Mouse (Mus musculus) yolk sac, embryonic 10.5 days (tissue): Measurements from ENCODE around the gene Tgfb1i1.

Experiments
- DNase-seq: peaks from one replicate; pipeline ENCODE4 v3.0.0-alpha.2; 2017; ENCODE audit warnings: low spot score

The Tgfb1i1 gene

GRCm38 (mm10) chr7:128244410-128245025, 2.1 kb upstream of the Tgfb1i1 start:
- no peak for DNase-seq

GRCm38 (mm10) chr7:128245547-128245946, 1.1 kb upstream of the Tgfb1i1 start:
- DNase-seq = no peak

GRCm38 (mm10) chr7:128247443-128247842, 831 bp downstream of the Tgfb1i1 start:
- DNase-seq = peak; percentile 73

GRCm38 (mm10) chr7:128248081-128249042, 1.8 kb downstream of the Tgfb1i1 start:
- no peak for DNase-seq

- no peak for DNase-seq
Measured at GRCm38 (mm10) chr7:128249998-128250397, 3.4 kb downstream of the Tgfb1i1 start.

- no peak for DNase-seq
Measured at GRCm38 (mm10) chr7:128251946-128252345, 5.3 kb downstream of the Tgfb1i1 start.

GRCm38 (mm10) chr7:128252609-128253008, 6.0 kb downstream of the Tgfb1i1 start:
- no peak for DNase-seq

- DNase-seq = no peak
Measured at GRCm38 (mm10) chr7:128254978-128255377, 8.4 kb downstream of the Tgfb1i1 start.

GRCm38 (mm10) chr7:128255757-128256156, 9.1 kb downstream of the Tgfb1i1 start:
- no peak for DNase-seq

- no peak for DNase-seq
Measured at GRCm38 (mm10) chr7:128256783-128257334, 10.2 kb downstream of the Tgfb1i1 start.

GRCm38 (mm10) chr7:128265411-128265810, 18.8 kb downstream of the Tgfb1i1 start, which contains the start of gene Slc5a2:
Gene Slc5a2 (plus strand): TSS chr7:128265657.
- no peak for DNase-seq

GRCm38 (mm10) chr7:128266056-128266455, 19.4 kb downstream of the Tgfb1i1 start:
- DNase-seq = no peak

- DNase-seq = no peak
Measured at GRCm38 (mm10) chr7:128267391-128267790, 20.8 kb downstream of the Tgfb1i1 start.

- DNase-seq = no peak
Measured at GRCm38 (mm10) chr7:128267813-128268212, 21.2 kb downstream of the Tgfb1i1 start.

GRCm38 (mm10) chr7:128270431-128270850, 23.8 kb downstream of the Tgfb1i1 start:
- peak; percentile 56 for DNase-seq

- DNase-seq = no peak
Measured at GRCm38 (mm10) chr7:128271496-128271895, 24.9 kb downstream of the Tgfb1i1 start.

- no peak for DNase-seq
Measured at GRCm38 (mm10) chr7:128276051-128276450, 29.4 kb downstream of the Tgfb1i1 start.

GRCm38 (mm10) chr7:128279750-128280149, 33.1 kb downstream of the Tgfb1i1 start:
- DNase-seq = no peak

GRCm38 (mm10) chr7:128281765-128282164, 35.2 kb downstream of the Tgfb1i1 start:
- no peak for DNase-seq

- DNase-seq = no peak
Measured at GRCm38 (mm10) chr7:128282532-128283244, 36.1 kb downstream of the Tgfb1i1 start.

GRCm38 (mm10) chr7:128284047-128284446, 37.4 kb downstream of the Tgfb1i1 start:
- DNase-seq = no peak

- no peak for DNase-seq
Measured at GRCm38 (mm10) chr7:128285060-128285459, 38.4 kb downstream of the Tgfb1i1 start.
